9 mouse cellular contexts compared by ENCODE assay signal in the genomic region with DNA sequence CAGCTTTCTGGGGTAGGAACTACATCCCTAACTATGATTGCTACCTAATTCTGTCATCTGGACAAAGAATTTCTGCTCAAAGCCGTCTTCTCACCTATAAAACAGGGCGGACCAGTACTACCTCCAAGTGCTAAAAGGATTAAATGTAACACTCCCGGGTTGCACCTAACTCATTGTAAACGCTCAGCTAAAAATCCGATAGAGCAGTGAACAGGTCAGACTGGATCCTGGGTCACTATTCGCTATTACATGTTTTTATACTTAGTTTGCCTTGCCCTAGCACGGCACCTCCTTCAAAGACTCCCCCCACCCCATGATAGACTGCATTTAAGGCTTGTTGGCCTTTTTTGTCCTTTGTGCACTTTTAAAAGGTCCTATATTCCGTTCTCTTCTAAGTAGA. TPM values are rescaled to one million over a fixed set of nuclear protein-coding genes. Genes with fewer than 3 reads are reported as not detected.
DNase-seq lines count a peak whose midpoint lies in the region; ATAC-seq and TF ChIP-seq lines count a peak whose summit lies in the region.
"Had no signal": no experiment of that assay in that cellular context is flagged by ENCODE, and none has a peak within 500 bp of the region (broad histone marks: within the 10 kb centered on the region; RNA-seq: fewer than 3 reads in every experiment).

No protein-coding gene starts in this region.

- no peak for TF ChIP-seq CTCF in spleen, adult 2 months (IDR thresholded peaks at IDR 0.05; ENCODE audit: extremely low read depth, insufficient read depth, insufficient read length, insufficient replicate concordance)
- TF ChIP-seq CTCF in stomach, postnatal 0 days (IDR thresholded peaks at IDR 0.05; ENCODE audit: low read depth) = no peak

- H3K4me2 ChIP-seq in limb, embryonic 14.5 days (replicated peaks; ENCODE audit: low read depth, low read length, severe bottlenecking) = peak overlapping the region; percentile 82
- peak overlapping the region; percentile 51 for H3K4me2 ChIP-seq in stomach, postnatal 0 days (replicated peaks; ENCODE audit: low read depth)

- TF ChIP-seq EP300 in stomach, postnatal 0 days (optimal IDR thresholded peaks at IDR 0.05) = no peak

- DNase-seq in spleen, adult 2 months (ENCODE audit: low read depth in 1 of 2, low spot score in 2 of 2) = no peak
- DNase-seq in spleen, adult 18-20 months = no peak
- DNase-seq in limb, embryonic 14.5 days (ENCODE audit: low spot score) = no peak
- no peak for DNase-seq in stomach, postnatal 0 days (ENCODE audit: low spot score)
- DNase-seq in left cerebral cortex, postnatal 36 days (ENCODE audit: low spot score in 2 of 2) = no peak
- no peak for DNase-seq in left cerebral cortex, adult 18-20 months (ENCODE audit: low spot score in 2 of 2)
- DNase-seq: cerebellum, adult 8-10 months had no signal

- H3K36me3 ChIP-seq in erythroblast, embryonic 14.5 days (ENCODE audit: control insufficient read depth) = peaks cover 55% of the 10 kb centered on the region
- H3K36me3 ChIP-seq in spleen, adult 2 months (ENCODE audit: control insufficient read depth, insufficient read depth, low read length) = no peaks in the 10 kb centered on the region
- peaks cover 3% of the 10 kb centered on the region; the same call in 1 of the 2 replicates for H3K36me3 ChIP-seq in limb, embryonic 14.5 days (ENCODE audit: control insufficient read depth, insufficient read depth, low read length)
- H3K36me3 ChIP-seq in stomach, postnatal 0 days (ENCODE audit: control insufficient read depth, insufficient read depth, low read length) = no peaks in the 10 kb centered on the region

- no peak overlapping the region for H3K27ac ChIP-seq in spleen, adult 2 months (ENCODE audit: insufficient read depth, low read length)
- H3K27ac ChIP-seq in limb, embryonic 14.5 days (replicated peaks; ENCODE audit: low read depth, low read length) = no peak overlapping the region
- 0 out of 2 replicates have a peak overlapping the region, but pooled peaks have one; percentile 95 for H3K27ac ChIP-seq in stomach, postnatal 0 days (replicated peaks)

- H3K4me3 ChIP-seq in erythroblast, embryonic 14.5 days (replicated peaks) = peak overlapping the region; percentile 73
- H3K4me3 ChIP-seq in spleen, adult 2 months (ENCODE audit: extremely low read depth, insufficient read depth, insufficient read length) = peak overlapping the region; percentile 70
- peak overlapping the region; percentile 95 for H3K4me3 ChIP-seq in limb, embryonic 14.5 days (replicated peaks; ENCODE audit: low read length)
- H3K4me3 ChIP-seq in stomach, postnatal 0 days (ENCODE audit: low read depth, low read length) = peak overlapping the region; percentile 94

- no peaks in the 10 kb centered on the region for H3K9me3 ChIP-seq in erythroblast, embryonic 14.5 days (ENCODE audit: control insufficient read depth, low read length)
- H3K9me3 ChIP-seq in limb, embryonic 14.5 days (ENCODE audit: control insufficient read depth, low read length) = no peaks in the 10 kb centered on the region
- H3K9me3 ChIP-seq in stomach, postnatal 0 days (ENCODE audit: control insufficient read depth, low read length) = no peaks in the 10 kb centered on the region

- H3K4me1 ChIP-seq in erythroblast, embryonic 14.5 days (ENCODE audit: control insufficient read depth) = peaks cover 72% of the 10 kb centered on the region
- peaks cover 12% of the 10 kb centered on the region; the same call in 1 of the 2 replicates for H3K4me1 ChIP-seq in spleen, adult 2 months (ENCODE audit: control insufficient read depth, insufficient read depth, insufficient read length)
- peaks cover 11% of the 10 kb centered on the region; the same call in 1 of the 2 replicates for H3K4me1 ChIP-seq in limb, embryonic 14.5 days (ENCODE audit: control insufficient read depth, insufficient read depth, low read length)
- H3K4me1 ChIP-seq in stomach, postnatal 0 days (replicated peaks; ENCODE audit: control insufficient read depth, insufficient read depth) = 0 out of 2 replicates have a peak, but pooled peaks cover 4% of the 10 kb centered on the region

- WGBS in spleen, adult 2 months = 45% methylated on average over 8 of the region's 8 CpGs
- 2% methylated on average over 8 of the region's 8 CpGs for WGBS in limb, embryonic 14.5 days
- 4% methylated on average over 8 of the region's 8 CpGs for WGBS in stomach, postnatal 0 days

- no peak for ATAC-seq in erythroblast, adult 5-6 weeks (replicated peaks; ENCODE audit: low FRiP score, poor library complexity, severe bottlenecking)
- no peak for ATAC-seq in limb, embryonic 14.5 days (ENCODE audit: low FRiP score, low read depth)
- no peak for ATAC-seq in stomach, postnatal 0 days (ENCODE audit: low FRiP score, low TSS enrichment)

- H3K9ac ChIP-seq in limb, embryonic 14.5 days (ENCODE audit: low read depth, low read length, severe bottlenecking) = peak overlapping the region; percentile 92
- peak overlapping the region; percentile 89 for H3K9ac ChIP-seq in stomach, postnatal 0 days (ENCODE audit: low read length)

- intact Hi-C loops in left cerebral cortex, postnatal 36 days (cut with DNase I) = loop anchor here (5.0 kb wide), 1 partner anchor 55 kb away; no protein-coding TSS in a partner anchor

- TF ChIP-seq POLR2A in spleen, adult 2 months (IDR thresholded peaks at IDR 0.05; ENCODE audit: low read depth, low read length) = no peak
- no peak for TF ChIP-seq POLR2A in limb, embryonic 14.5 days (IDR thresholded peaks at IDR 0.05; ENCODE audit: borderline replicate concordance, extremely low read depth, insufficient read depth, insufficient read length)

- no peaks in the 10 kb centered on the region for H3K27me3 ChIP-seq in erythroblast, embryonic 14.5 days (ENCODE audit: control insufficient read depth)
- H3K27me3 ChIP-seq in spleen, adult 2 months (ENCODE audit: control insufficient read depth, insufficient read depth, low read length) = no peaks in the 10 kb centered on the region
- no peaks in the 10 kb centered on the region for H3K27me3 ChIP-seq in limb, embryonic 14.5 days (ENCODE audit: control insufficient read depth, insufficient read depth, low read length)
- no peaks in the 10 kb centered on the region for H3K27me3 ChIP-seq in stomach, postnatal 0 days (ENCODE audit: control insufficient read depth, insufficient read depth, low read length)

RNA-seq across cellular contexts. Expression of a gene that starts 1.6 kb away (rescaled TPM):
- polyA plus RNA-seq in erythroblast, embryonic 14.5 days (2012) = 21.2 and 28.8 TPM in 2 replicates
- total RNA-seq in erythroblast, adult 5-6 weeks (2015; ENCODE audit: low replicate concordance) = 103 and 137 TPM in 2 replicates
- total RNA-seq in erythroblast, adult 5-6 weeks (2017; ENCODE audit: low replicate concordance) = 135 and 144 TPM in 2 replicates
- polyA plus RNA-seq in spleen, adult 2 months (2012; rRNA removed) = 8.0 and 9.9 TPM in 2 replicates
- polyA plus RNA-seq in limb, embryonic 14.5 days (2012; rRNA removed) = 58.7 and 64.7 TPM in 2 replicates
- 108 and 121 TPM in 2 replicates for polyA plus RNA-seq in limb, embryonic 14.5 days (2014; fragmentation: Nextera tagmentation; extraction: Ambion mirVana)
- 46.1 and 47.5 TPM in 2 replicates for polyA plus RNA-seq in stomach, postnatal 0 days (2015; fragmentation: Nextera tagmentation; extraction: Ambion mirVana)
- 100 to 1,000 TPM; 133 to 170 TPM for total RNA-seq in left cerebral cortex, postnatal 36 days (2021)
- 100 to 1,000 TPM; 140 to 145 TPM for total RNA-seq in left cerebral cortex, adult 18-20 months (2021)

RNA-seq across cellular contexts. Expression of a gene that starts 47.5 kb away (rescaled TPM):
- 4.4 and 6.9 TPM in 2 replicates for polyA plus RNA-seq in erythroblast, embryonic 14.5 days (2012)
- 139 and 159 TPM in 2 replicates for total RNA-seq in erythroblast, adult 5-6 weeks (2015; ENCODE audit: low replicate concordance)
- total RNA-seq in erythroblast, adult 5-6 weeks (2017; ENCODE audit: low replicate concordance) = 19.4 and 23.5 TPM in 2 replicates
- 21.5 and 26.4 TPM in 2 replicates for polyA plus RNA-seq in spleen, adult 2 months (2012; rRNA removed)
- 188 and 225 TPM in 2 replicates for polyA plus RNA-seq in limb, embryonic 14.5 days (2012; rRNA removed)
- polyA plus RNA-seq in limb, embryonic 14.5 days (2014; fragmentation: Nextera tagmentation; extraction: Ambion mirVana) = 276 and 290 TPM in 2 replicates
- polyA plus RNA-seq in stomach, postnatal 0 days (2015; fragmentation: Nextera tagmentation; extraction: Ambion mirVana) = 229 and 231 TPM in 2 replicates
- 100 to 1,000 TPM; 191 to 196 TPM for total RNA-seq in left cerebral cortex, postnatal 36 days (2021)
- total RNA-seq in left cerebral cortex, adult 18-20 months (2021) = 100 to 1,000 TPM; 199 to 202 TPM
